Mouse (Mus musculus): Measurements from ENCODE around the gene Stat1.

- TF ChIP-seq CTCF (conservative IDR thresholded peaks at IDR 0.05; ENCODE audit: insufficient read depth, insufficient read length, low read depth, low read length), result peak; percentile 86
- no peak for TF ChIP-seq POLR2A (IDR thresholded peaks at IDR 0.05; ENCODE audit: low read depth, low read length)
Measured at GRCm38 (mm10) chr1:52146214-52146970, 27.2 kb downstream of the Stat1 start.
